Mouse (Mus musculus) spleen, adult 12 weeks (tissue): ENCODE data around the gene Fam19a5.

ENCODE experiments used
- DNase-seq: peaks from one replicate; pipeline ENCODE4 v3.0.0; 2022; ENCODE audit warnings: low spot score

The Fam19a5 gene

DNA sequence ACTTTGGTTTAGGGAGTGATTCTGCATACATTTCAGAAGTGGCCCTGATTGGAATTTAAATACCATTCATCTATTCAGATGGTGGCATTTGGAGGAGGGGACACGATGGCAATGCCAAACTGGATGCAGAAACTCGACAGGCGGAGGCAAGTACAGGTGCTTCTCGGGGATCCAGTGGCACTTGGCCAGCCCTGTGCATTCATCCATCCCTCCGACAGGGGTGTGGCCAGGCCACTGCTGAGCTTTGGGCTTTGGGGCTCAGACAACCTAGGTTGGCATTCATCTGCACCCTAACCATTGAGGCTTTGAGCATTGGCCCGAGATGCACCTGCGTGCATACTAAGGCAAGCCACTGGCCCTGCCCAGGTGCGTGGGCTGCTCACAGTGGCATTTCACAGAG is 52.6 kb downstream of the Fam19a5 start:
- no peak for DNase-seq

- DNase-seq: no peak
Measured at GRCm38 (mm10) chr15:87597149-87597548, 53.0 kb downstream of the Fam19a5 start.

- DNase-seq: no peak
Measured at GRCm38 (mm10) chr15:87597766-87598165, 53.7 kb downstream of the Fam19a5 start.

DNA sequence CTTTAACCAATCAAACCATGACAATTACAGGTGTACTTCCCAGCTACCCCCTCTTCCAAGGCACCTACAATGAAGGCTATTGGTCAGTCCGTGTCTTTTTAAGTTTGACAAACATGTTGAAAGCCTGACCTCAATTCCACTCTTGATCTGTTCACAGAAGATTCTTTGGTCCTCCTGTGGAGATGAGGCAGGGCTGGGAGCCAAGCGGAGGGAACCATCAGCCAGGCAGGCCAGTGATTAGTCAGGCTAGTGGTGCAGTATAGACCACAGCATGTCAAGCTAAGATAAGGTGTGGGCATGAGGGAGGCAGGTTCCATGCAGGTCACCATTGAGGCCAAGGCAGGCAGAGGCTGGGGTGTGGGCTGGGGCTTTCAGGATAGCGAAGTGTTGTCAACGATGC is 54.5 kb downstream of the Fam19a5 start:
- DNase-seq: no peak

GRCm38 (mm10) chr15:87603316-87603715 is 59.2 kb downstream of the Fam19a5 start:
- no peak for DNase-seq

DNA sequence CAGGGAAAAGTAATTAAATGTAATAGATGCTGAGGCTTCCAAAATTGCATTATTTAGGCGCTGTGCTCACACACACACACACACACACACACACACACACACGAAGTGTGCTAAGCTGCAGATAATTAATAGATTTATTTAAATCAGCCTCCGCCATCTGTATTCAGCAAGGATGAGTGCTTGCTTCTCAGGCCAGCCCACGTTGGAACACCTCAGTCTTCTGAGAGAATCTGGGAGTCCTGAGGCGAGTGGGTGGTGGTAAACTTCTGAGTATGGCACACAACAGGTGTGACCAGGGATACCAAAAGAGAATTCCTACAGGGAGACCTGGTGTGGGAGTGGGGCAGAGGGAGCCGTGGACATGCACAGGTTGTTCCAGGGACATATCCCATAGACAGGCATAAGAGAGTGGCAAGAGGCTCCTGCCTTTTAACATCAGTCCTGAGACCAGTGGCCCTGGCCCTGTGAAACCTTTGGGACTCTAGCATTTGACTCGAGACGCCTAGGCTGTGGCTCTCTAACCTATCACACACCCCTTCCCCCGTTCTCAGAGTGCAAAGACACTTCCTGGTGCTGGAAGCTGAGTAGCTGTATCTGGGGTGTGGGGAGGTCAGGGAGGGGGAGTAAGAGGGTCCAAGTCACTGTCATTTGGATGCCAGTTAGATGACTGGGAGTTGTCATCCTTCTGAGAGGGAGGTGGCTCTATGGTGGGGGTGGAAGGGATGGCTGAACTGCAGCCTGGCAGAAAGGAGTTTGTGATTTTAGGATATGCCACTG is 61.6 kb downstream of the Fam19a5 start:
- DNase-seq: no peak

DNA sequence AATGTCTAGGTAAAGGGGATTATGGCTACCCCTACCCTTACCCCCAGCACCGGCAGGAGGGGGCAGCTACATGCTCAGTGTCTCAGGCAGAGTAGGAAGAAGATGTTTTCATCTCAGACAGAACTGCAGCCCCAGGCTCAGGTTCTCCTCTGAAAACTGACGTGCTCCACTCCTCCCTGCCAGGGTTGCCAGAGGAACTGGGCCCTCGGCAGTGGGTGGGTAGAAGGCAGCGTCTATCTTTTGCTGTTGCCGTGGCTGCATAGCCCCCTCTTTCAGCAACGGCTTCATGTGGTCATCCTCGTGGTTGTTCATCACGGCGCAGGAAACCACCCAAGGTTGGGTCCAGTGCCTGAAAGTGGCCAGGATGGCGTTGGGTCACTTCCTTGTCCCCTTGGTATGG is 62.6 kb downstream of the Fam19a5 start:
- no peak for DNase-seq

GRCm38 (mm10) chr15:87609236-87609635 is 65.1 kb downstream of the Fam19a5 start:
- DNase-seq: no peak

DNA sequence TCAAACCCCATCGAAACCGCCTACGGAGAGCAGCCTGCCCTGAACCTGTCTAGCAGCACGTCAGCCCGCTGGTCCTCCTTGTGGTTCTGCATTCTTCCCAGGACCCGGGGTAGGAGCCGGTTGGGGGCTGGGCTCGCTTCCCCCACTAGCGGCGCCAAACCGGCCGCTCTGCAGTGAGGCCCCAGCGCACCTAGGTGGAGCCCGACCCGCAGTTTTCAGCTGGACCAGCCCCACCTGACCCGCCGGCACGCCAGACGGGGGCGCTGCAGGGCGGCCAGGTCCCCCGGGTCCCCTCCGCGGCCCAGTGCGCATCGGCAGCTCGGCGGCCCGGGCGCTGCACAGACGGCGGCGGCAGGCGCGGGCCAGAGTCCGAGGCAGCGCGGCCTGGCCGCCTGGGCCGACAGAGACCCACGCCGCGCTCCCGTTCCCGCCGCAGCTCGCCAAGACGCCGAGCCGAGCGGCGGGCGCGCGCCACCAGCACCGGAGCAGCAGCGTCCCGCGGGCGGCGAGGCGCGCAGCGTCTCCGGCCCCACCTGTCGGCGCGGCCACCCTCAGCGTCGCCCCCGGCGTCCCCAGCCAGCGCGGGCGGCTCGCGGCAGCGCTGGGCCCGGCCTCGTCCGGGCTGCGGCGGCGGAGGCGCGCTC is 80.0 kb downstream of the Fam19a5 start:
- DNase-seq: no peak

DNA sequence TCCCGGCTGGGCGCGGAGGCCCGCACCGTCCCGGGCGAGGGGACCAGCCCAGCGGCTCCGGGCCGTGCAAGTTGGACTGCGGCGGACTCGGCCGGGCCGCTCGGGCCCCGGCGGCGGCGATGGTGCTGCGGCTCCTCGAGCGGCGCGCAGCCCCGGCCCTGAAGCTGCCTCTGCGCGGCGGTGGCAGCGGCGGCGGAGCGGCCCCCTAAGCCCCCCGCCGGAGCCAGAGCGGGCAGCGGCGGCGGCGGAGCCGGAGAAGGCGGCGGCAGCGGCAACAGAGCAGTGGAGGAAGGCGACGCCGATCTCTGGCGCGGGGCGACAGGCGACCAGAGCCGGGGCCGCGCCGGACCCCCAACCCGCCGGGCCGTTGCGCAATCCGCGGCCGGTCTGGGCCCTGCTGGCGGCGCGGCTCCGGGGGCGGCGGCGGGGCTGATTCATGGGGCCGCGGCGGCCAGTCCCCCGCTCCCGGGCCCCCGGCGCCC is 80.6 kb downstream of the Fam19a5 start:
- no peak for DNase-seq

DNA sequence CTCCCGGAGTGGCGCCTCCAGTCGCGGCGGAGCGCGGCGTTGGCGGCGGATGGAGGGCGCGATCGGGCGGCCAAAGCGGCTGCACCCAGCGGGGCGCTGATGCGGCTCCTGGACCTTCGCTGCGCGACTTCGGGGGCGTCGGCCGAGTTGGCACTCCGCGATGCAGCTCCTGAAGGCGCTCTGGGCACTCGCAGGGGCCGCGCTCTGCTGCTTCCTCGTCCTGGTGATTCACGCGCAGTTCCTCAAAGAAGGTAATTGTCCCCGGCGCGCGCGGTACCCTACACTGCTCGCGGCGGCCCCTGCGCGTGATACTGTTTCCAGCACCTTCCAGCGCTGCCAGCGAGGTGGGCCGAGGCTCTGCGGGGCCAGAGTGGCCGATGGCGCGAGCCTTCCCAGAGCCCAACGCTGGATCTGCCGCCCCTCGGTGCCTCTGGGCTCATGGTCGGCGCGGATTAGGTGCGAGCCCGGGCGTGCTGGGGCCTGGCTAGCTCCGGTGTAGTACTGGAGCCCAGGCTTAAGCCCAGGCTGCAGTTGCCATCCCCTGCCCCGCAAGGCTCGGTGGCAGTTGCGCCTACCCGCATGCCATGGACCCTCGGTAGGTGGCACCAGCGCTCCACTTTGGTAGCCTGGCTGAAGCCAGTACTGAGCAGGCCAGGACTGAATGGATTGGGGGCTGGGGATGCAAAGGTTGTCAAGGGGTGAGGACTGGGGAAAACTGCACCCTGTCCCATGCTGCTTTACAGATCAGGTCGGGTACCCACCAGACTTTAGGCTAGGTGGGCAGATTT is 81.3 kb downstream of the Fam19a5 start:
- no peak for DNase-seq

DNA sequence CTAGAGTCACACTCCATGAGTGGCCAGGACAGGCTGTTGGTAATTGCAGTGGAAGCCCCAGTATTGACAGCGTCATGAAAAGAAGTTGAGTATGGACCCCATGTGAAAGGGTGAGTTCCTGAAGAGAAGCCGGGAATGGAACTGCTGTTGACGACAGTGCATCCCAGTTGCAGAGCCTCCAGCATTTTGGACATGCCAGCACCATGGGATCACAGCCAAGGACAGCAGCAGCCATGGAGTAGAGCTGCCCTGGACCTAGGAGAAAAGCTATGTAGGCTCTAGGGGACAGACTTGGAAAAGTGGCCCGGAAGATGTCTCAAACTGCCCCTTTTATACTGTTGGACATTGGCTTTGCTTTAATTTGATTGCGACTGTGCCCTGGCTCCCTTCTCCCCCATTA is 91.2 kb downstream of the Fam19a5 start:
- no peak for DNase-seq

- no peak for DNase-seq
Measured at GRCm38 (mm10) chr15:87636407-87636806, 92.3 kb downstream of the Fam19a5 start.

GRCm38 (mm10) chr15:87637234-87637633 is 93.1 kb downstream of the Fam19a5 start:
- no peak for DNase-seq

DNA sequence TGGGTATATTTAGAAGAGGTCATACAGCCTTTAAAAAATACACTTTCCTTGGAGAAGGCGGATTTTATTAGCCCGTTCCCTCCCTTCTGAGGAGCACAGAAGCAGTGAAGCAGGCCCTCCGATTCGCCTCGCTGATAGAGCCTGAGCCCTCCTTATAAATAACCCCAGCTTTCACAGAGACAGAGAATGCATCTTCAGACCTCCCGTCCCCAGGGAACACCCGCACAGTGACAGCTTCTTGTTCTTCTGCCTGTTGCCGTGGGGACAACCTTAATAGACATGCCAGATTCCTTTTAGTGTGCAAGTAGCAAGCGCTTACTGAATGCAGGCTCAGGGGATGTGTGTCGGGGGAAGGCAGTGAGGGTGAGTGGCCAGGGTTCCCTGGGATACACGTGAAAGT is 94.2 kb downstream of the Fam19a5 start:
- no peak for DNase-seq

DNA sequence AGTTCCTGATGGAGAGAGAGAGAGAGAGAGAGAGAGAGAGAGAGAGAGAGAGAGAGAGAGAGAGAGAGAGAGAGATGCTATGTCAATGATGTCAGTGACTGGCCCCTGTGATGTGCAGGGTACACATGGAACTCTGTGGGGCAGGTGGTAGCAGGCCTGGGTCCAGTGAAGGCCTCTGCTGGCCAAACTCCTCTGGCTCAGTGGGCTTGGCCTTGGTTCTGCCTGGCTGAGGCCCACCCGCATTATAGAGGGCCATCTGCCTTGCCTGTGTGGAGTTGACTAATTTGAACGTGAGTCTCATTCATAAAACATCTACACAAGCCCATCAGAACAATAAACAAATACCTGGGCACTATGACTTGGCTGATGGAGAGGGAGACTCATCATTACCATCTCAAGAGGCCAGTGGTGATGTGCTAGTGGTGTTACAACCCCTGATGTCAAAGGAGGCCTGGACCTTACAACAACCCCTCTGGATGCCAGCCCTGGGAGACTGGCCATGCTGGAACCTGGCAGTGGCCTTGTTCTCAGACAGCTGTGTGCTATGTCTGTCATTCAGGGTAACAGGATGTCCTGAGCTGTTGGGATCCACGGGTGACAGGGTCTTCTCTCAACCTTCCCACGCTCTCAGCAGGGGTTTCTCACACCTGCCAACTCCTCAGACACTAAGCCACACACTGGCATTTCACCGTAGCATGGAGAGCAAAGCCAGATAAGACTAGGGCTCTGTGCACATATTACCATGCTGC is 102.4 kb downstream of the Fam19a5 start:
- DNase-seq: no peak

DNA sequence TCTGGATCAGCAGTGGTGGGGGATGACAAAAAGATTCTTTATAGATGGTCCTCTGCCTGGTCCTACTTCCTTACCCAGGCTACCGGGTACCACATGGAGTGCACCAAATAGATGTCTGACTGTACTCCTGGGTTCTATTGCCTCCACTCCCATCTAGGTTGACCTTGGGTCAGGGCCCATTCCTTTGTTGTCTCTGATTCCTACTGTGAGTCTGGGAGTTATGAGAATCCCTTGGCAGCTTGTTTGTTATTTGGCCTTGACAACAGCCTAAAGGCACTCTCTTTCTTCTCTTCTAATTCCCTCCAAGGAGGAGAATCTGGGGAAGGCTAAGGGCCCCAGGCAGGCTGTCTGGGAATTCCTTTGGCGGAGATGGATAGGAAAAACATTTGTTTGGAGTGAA is 105.6 kb downstream of the Fam19a5 start:
- DNase-seq: no peak

DNA sequence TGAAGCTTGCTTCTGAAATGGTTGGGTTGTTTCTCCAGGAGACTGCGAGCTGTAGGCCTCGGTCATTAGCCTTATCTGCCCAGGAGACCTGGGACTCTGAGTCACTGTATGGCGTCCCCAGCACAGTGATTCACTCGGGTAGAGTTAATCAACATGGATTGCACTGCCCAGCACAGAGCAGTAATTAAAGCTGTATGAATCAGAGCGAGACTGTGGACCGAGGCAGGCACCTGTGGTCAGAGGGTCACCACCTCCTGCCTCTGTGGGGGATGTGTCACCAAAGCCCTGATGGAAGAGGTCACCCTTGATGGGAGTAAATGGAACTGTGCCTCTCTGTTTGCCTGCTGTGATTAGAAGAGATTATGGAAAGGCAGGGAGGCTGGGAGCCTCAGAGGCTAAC is 110.5 kb downstream of the Fam19a5 start:
- no peak for DNase-seq

GRCm38 (mm10) chr15:87656496-87657155 is 112.5 kb downstream of the Fam19a5 start:
- no peak for DNase-seq

DNA sequence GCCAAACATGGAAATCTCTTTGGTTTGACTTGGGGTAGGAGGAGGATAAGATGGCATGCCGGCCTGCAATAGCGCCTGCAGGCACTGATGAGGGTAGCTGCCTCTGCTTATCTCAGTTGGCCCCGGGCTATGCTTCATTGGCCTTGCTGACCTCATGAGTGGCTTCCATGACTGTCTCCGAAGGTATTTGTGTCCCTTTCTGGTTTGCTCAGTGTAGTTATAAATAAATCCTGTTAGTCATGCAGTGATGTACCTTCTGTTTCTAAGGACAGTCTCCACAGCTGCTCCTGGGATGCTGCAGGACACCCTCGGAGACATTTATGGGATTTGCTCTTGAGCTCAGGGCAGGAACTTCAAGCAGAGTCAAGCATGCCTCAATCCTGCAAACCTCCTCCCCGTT is 115.6 kb downstream of the Fam19a5 start:
- no peak for DNase-seq

GRCm38 (mm10) chr15:87661954-87662353 is 117.9 kb downstream of the Fam19a5 start:
- no peak for DNase-seq
